Mouse (Mus musculus): ENCODE measurements at regions not wholly inside any gene's neighbourhood (a gene's known extent, or its start where the extent isn't known, plus 50 kb on each side); places are given as distances from the start of the nearest gene placed in this dataset.
A peak's percentile ranks its signal among the peaks of the same experiment; 100 is the strongest.

DNA sequence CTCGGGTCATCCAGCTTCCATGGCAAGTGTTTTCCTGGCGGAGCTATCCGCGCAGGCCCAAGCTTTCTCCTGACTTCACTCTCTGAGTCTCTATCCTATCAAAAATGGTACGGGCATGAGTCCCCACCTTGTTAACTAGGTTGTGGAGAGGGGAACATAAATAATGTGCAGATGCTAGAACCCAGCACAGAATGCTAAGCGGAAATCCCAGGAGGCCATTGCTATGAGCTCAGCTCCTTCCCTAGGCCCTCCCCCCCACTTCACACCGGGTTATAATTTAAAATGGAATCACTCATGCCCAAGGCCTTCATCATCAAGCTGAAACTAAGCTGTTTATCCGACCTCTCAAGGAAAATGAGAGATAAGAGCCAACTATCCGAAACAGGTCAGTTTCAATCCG is 60.4 kb upstream of the Cd83 start:
- no peak for DNase-seq

DNA sequence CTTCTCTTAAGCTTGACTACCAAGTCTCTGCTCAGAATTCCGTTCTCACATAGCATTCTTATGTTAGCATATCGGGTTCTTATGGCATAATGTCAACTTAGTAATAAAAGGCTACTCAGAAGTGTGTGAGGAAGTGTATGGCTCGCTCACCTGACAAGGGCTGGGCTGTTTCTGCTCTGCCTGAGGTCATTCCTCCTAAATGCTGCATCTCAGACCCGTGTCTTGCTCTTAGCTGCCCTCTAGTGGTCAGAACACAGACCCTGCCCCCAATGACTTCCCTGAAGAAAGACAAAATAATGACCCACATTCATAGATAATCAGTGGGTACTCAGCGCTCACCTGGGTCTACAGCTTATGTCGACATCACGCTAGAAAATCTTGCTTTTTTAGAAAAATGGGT is 58.9 kb upstream of the Cd83 start:
- peak; percentile 43 to 54 for DNase-seq

DNA sequence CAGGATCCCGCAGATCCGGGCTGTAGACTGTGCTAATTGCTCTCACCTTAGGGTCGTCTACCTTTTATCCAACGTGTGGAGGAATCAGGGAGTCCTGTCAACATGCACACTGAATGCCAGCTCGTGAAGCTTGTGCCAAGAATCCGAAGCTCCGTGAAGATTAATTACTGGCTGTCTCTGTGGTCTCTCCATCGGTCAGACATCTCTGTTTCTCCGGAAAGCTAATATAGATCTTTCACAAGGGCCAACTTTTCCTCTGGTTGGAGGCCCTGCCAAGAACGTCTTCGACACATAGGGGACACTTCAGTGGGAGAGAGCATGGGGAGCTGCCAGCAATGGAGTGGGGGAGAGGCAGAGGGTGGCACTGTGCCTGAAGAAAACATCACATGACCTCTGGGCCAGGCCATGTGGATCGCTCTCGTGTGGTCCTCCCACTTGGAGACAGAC is 57.7 kb upstream of the Cd83 start:
- peak; percentile 14 to 16 for DNase-seq

DNA sequence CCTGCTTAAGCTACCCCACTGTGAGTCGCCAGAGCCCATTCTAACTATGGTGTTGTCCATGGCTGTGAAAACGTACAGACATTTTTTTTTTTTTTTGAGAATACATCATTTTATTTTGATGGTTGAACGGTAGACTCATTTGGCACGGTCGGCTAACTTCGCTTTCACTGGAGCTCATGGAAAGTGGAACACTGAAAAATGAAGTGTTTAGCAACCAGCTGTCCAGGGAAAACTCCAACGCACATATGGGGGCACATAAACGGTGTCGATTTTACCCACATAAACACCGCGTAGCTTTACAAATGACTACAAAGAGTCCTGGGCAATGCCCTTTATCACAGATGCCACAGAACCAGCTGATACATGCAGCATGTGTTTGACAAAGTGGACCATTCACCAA is 55.0 kb upstream of the Cd83 start:
- DNase-seq, result no peak

DNA sequence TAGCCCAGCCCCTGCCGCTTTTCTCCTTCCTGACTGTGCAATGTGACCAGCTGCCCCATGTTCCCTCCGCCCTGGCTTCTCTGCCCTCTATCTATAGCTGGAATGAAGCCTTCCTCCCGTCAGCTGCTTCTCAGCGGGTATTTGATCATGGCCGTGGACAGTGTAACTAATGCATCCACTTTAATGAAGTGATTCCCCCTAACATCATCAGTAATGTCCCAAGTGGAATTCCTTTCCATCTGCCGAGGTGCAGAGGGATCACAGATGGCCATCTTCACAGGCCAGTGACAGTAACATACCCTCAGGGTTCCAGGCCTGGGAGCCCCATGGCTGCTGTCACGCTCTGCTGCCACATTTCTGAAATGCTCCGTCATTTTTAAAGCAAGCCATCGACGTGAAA is 51.5 kb upstream of the Cd83 start:
- no peak for DNase-seq

DNA sequence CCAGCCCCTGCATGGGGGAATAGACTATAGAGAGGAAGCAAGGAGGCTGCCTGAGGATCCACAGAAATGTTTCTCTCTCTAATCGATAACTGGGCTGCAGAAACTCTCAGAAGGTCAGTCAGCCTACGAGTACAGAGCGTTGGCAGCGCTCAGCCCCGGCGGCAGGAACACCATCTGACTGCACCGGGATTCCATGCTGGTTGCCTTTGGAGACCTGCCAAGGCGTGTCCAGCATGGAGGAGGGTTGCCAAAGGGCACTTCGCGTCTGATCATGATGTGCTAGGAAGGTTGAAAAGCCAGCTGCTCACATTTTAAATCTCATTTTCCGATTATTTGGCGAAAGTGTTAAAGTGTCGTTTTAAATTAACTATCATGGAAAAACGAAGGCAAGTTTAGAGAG is 49.9 kb upstream of the Cd83 start:
- DNase-seq, result peak; percentile 14
